In genomic region chr10:67503320-67503995, GRCm38 (mm10) we compare ENCODE assay signal across 12 mouse cellular contexts. TPM values are rescaled to one million over a fixed set of nuclear protein-coding genes. Genes with fewer than 3 reads are reported as not detected.
DNase-seq lines count a peak whose midpoint lies in the region; ATAC-seq lines count a peak whose summit lies in the region.
"Had no signal": no experiment of that assay in that cellular context is flagged by ENCODE, and none has a peak within 500 bp of the region (broad histone marks: within the 10 kb centered on the region; RNA-seq: fewer than 3 reads in every experiment).

No protein-coding gene starts in this region.

- peak overlapping the region; percentile 23; the same call in 1 of the 2 replicates for H3K4me2 ChIP-seq in liver, embryonic 15.5 days

- H3K9me3 ChIP-seq in liver, embryonic 15.5 days (replicated peaks), result no peaks in the 10 kb centered on the region
- no peaks in the 10 kb centered on the region for H3K9me3 ChIP-seq in embryonic facial prominence, embryonic 10.5 days
- H3K9me3 ChIP-seq: midbrain, embryonic 10.5 days had no signal

- no peak overlapping the region for H3K9ac ChIP-seq in liver, embryonic 15.5 days

- H3K27me3 ChIP-seq in liver, embryonic 15.5 days, result no peaks in the 10 kb centered on the region
- no peaks in the 10 kb centered on the region for H3K27me3 ChIP-seq in embryonic facial prominence, embryonic 10.5 days (replicated peaks; ENCODE audit: low read depth, poor library complexity, severe bottlenecking)

- H3K27ac ChIP-seq in liver, embryonic 15.5 days (replicated peaks), result no peak overlapping the region
- H3K27ac ChIP-seq in embryonic facial prominence, embryonic 10.5 days (replicated peaks), result no peak overlapping the region
- H3K27ac ChIP-seq: midbrain, embryonic 10.5 days had no signal

- 18% methylated on average over 15 of the region's 15 CpGs for WGBS in liver, embryonic 15.5 days (ENCODE audit: insufficient replicate concordance)
- 72% methylated on average over 15 of the region's 15 CpGs for WGBS in embryonic facial prominence, embryonic 10.5 days

- no peaks in the 10 kb centered on the region; the same call in 1 of the 2 replicates for H3K4me1 ChIP-seq in liver, embryonic 15.5 days (replicated peaks)
- peaks cover 5% of the 10 kb centered on the region for H3K4me1 ChIP-seq in embryonic facial prominence, embryonic 10.5 days
- H3K4me1 ChIP-seq: midbrain, embryonic 10.5 days had no signal

- H3K36me3 ChIP-seq in liver, embryonic 15.5 days (replicated peaks), result no peaks in the 10 kb centered on the region
- H3K36me3 ChIP-seq in embryonic facial prominence, embryonic 10.5 days (replicated peaks), result no peaks in the 10 kb centered on the region
- H3K36me3 ChIP-seq: midbrain, embryonic 10.5 days had no signal

- H3K4me3 ChIP-seq in liver, embryonic 15.5 days (replicated peaks), result no peak overlapping the region
- no peak overlapping the region for H3K4me3 ChIP-seq in embryonic facial prominence, embryonic 10.5 days
- H3K4me3 ChIP-seq: midbrain, embryonic 10.5 days had no signal

- no peak for ATAC-seq in liver, embryonic 15.5 days (ENCODE audit: insufficient read depth)

- DNase-seq in A20 (ENCODE audit: low read depth, low spot score), result peak; percentile 4
- DNase-seq in CD4-positive, CD25-positive, alpha-beta regulatory T cell, adult 2 months (ENCODE audit: low read depth, low spot score), result peak; percentile 66
- peak; percentile 30 to 36 for DNase-seq in spleen, postnatal 36 days (ENCODE audit: low spot score in 2 of 2)
- no peak for DNase-seq in ovary, postnatal 36 days (ENCODE audit: low spot score)
- DNase-seq in embryonic facial prominence, embryonic 10.5 days (ENCODE audit: low spot score), result no peak
- DNase-seq in urinary bladder, postnatal 25 days (ENCODE audit: low spot score), result no peak
- DNase-seq: cerebellum, postnatal 36 days; gastrocnemius, postnatal 10 days; heart, postnatal 4 days; kidney, postnatal 14 days had no signal

RNA-seq across cellular contexts. Expression of gene Egr2, which starts 31.8 kb away (rescaled TPM):
- polyA plus RNA-seq in liver, embryonic 15.5 days (2015; fragmentation: Nextera tagmentation; extraction: Ambion mirVana), result 0.03 TPM in 1 of 2 replicates, not detected in the other
- 0.86 and 1.1 TPM in 2 replicates for polyA plus RNA-seq in embryonic facial prominence, embryonic 10.5 days (2016; fragmentation: Nextera tagmentation; extraction: Ambion mirVana)

RNA-seq across cellular contexts. Expression of gene Ado, which starts 45.3 kb away (rescaled TPM):
- 12.2 TPM in 2 replicates for polyA plus RNA-seq in liver, embryonic 15.5 days (2015; fragmentation: Nextera tagmentation; extraction: Ambion mirVana)
- polyA plus RNA-seq in embryonic facial prominence, embryonic 10.5 days (2016; fragmentation: Nextera tagmentation; extraction: Ambion mirVana), result 84.6 and 85.1 TPM in 2 replicates

Comparison
In these comparisons a context has a peak if more than half of its experiments do, and no peak if none do; other contexts are left out.
1. DNase-seq: peak in A20 (single experiment), CD4-positive, CD25-positive, alpha-beta regulatory T cell, adult 2 months (single experiment) and spleen, postnatal 36 days (2 of 2); none in ovary, postnatal 36 days (single experiment), embryonic facial prominence, embryonic 10.5 days (single experiment) and urinary bladder, postnatal 25 days (single experiment).